Mouse (Mus musculus) embryonic facial prominence, embryonic 10.5 days (tissue): Measurements from ENCODE around the gene Smg8. TPM values are rescaled to one million over a fixed set of nuclear protein-coding genes. Genes with fewer than 3 reads are reported as not detected.
A peak's percentile ranks its signal among the peaks of the same experiment; 100 is the strongest.
"Not testable (repeated sequence)": the region's sequence is repeated elsewhere in the genome, so short reads cannot be mapped to it uniquely, and the experiment has no call there.

Source experiments
- DNase-seq: peaks from one replicate; pipeline ENCODE4 v3.0.0-alpha.2; 2017; ENCODE audit warnings: low spot score
- H3K27ac ChIP-seq: fragments of 300-500 bp; sonication (generic); replicated peaks from 2 replicates; pipeline ENCODE4 v1.5.1; 2016; ENCODE audit warnings: mild to moderate bottlenecking
- H3K27me3 ChIP-seq: fragments of 300-500 bp; sonication (generic); replicated peaks from 2 replicates; pipeline ENCODE4 v1.6.1; 2016; ENCODE audit warnings: low read depth, mild to moderate bottlenecking; ENCODE audit not compliant: poor library complexity, severe bottlenecking
- H3K36me3 ChIP-seq: fragments of 300-500 bp; sonication (generic); replicated peaks from 2 replicates; pipeline ENCODE4 v1.6.1; 2016; ENCODE audit warnings: mild to moderate bottlenecking, moderate library complexity
- H3K4me1 ChIP-seq: fragments of 300-500 bp; sonication (generic); 2 replicates; pipeline ENCODE4 v1.6.1; 2016
- H3K4me3 ChIP-seq: fragments of 300-500 bp; sonication (generic); 2 replicates; pipeline ENCODE4 v1.5.1; 2016; ENCODE audit warnings: mild to moderate bottlenecking, moderate library complexity
- H3K9me3 ChIP-seq: fragments of 300-500 bp; sonication (generic); 2 replicates; pipeline ENCODE4 v1.6.1; 2016; ENCODE audit warnings: mild to moderate bottlenecking
- WGBS: fragments of 180-500 bp; shearing (Covaris S2); methylation state at CpG from one replicate; pipeline ENCODE4 v1.1.7; 2016; 5-methylcytosine and 5-hydroxymethylcytosine counted together
- polyA plus RNA-seq: library from polyadenylated mRNA; unstranded; fragments of >200 nt; fragmentation: Nextera tagmentation; extraction: Ambion mirVana; gene quantifications from 2 replicates; pipeline ENCODE4 v1.2.1, GENCODE M21; 2016

Smg8 gene
- polyA plus RNA-seq, 1 experiment from 2014 or later, result 28.3 TPM

- no peak for DNase-seq
- 93% methylated on average over 13 of the region's 13 CpGs for WGBS
- Histone ChIP-seq H3K9me3 (no peaks in the 10 kb centered on the region), H3K27ac (no peak overlapping the region), H3K4me3 (peak overlapping the region; percentile 92), H3K27me3 (no peaks in the 10 kb centered on the region), H3K4me1 (peaks cover 34% of the 10 kb centered on the region), H3K36me3 (peaks cover 65% of the 10 kb centered on the region)
These were observed 1.1 kb downstream of the Smg8 start for GRCm38 (mm10) chr11:87085461-87085860.

- peaks cover 34% of the 10 kb centered on the region for H3K4me1 ChIP-seq
- H3K9me3 ChIP-seq, result no peaks in the 10 kb centered on the region
- no peak overlapping the region for H3K4me3 ChIP-seq
- WGBS, result 89% methylated on average over 1 of the region's 1 CpGs
- no peaks in the 10 kb centered on the region for H3K27me3 ChIP-seq
- no peak overlapping the region for H3K27ac ChIP-seq
- peaks cover 69% of the 10 kb centered on the region for H3K36me3 ChIP-seq
- no peak for DNase-seq
These were observed 2.9 kb downstream of the Smg8 start for GRCm38 (mm10) chr11:87083712-87084111.

GRCm38 (mm10) chr11:87073866-87074440 is 12.6 kb downstream of the Smg8 start, which contains the start of gene Gdpd1:
TSS of gene Gdpd1 (minus strand) at chr11:87074062.
- Histone ChIP-seq H3K36me3 (peaks cover 30% of the 10 kb centered on the region), H3K9me3 (no peaks in the 10 kb centered on the region), H3K4me1 (peaks cover 21% of the 10 kb centered on the region), H3K4me3 (peak within 1 kb of the TSS; percentile 79), H3K27ac (peak within 1 kb of the TSS; percentile 91), H3K27me3 (no peaks in the 10 kb centered on the region)
- 1% methylated on average over 43 of the region's 43 CpGs for WGBS
- peak; percentile 95 for DNase-seq

GRCm38 (mm10) chr11:87073343-87073865 is 13.2 kb downstream of the Smg8 start:
- WGBS, result under 1% methylated on average over 24 of the region's 24 CpGs

GRCm38 (mm10) chr11:87062087-87062486 is 24.5 kb downstream of the Smg8 start:
- H3K27ac ChIP-seq, result no peak overlapping the region
- H3K36me3 ChIP-seq, result peaks cover 40% of the 10 kb centered on the region
- H3K4me1 ChIP-seq, result no peaks in the 10 kb centered on the region
- 75% methylated on average over 3 of the region's 3 CpGs for WGBS
- H3K4me3 ChIP-seq, result no peak overlapping the region
- H3K9me3 ChIP-seq, result no peaks in the 10 kb centered on the region
- DNase-seq, result no peak
- no peaks in the 10 kb centered on the region for H3K27me3 ChIP-seq

More at GRCm38 (mm10) chr11:87073343-87073865, 13.2 kb downstream of the Smg8 start:
- Histone ChIP-seq H3K27ac (peak overlapping the region; percentile 91), H3K36me3 (peaks cover 24% of the 10 kb centered on the region), H3K27me3 (no peaks in the 10 kb centered on the region), H3K9me3 (no peaks in the 10 kb centered on the region), H3K4me1 (peaks cover 21% of the 10 kb centered on the region), H3K4me3 (peak overlapping the region; percentile 79)
- DNase-seq, result peak; percentile 79

GRCm38 (mm10) chr11:87060410-87060809 is 26.2 kb downstream of the Smg8 start:
- H3K36me3 ChIP-seq, result peaks cover 56% of the 10 kb centered on the region
- WGBS, result 97% methylated on average over 2 of the region's 2 CpGs
- H3K4me3 ChIP-seq, result no peak overlapping the region
- no peak for DNase-seq
- H3K27ac ChIP-seq, result no peak overlapping the region
- H3K27me3 ChIP-seq, result no peaks in the 10 kb centered on the region
- no peaks in the 10 kb centered on the region for H3K4me1 ChIP-seq
- H3K9me3 ChIP-seq, result no peaks in the 10 kb centered on the region

- Histone ChIP-seq H3K27me3 (no peaks in the 10 kb centered on the region), H3K4me1 (no peaks in the 10 kb centered on the region), H3K4me3 (no peak overlapping the region), H3K36me3 (peaks cover 54% of the 10 kb centered on the region), H3K9me3 (no peaks in the 10 kb centered on the region), H3K27ac (no peak overlapping the region)
- no peak for DNase-seq
- WGBS, result 90% methylated on average over 6 of the region's 6 CpGs
These were observed 30.3 kb downstream of the Smg8 start for GRCm38 (mm10) chr11:87056286-87056685.

- not testable (repeated sequence) for H3K4me3 ChIP-seq, H3K9me3 ChIP-seq, H3K4me1 ChIP-seq, H3K27me3 ChIP-seq, H3K27ac ChIP-seq, DNase-seq
- 94% methylated on average over 7 of the region's 7 CpGs for WGBS
- H3K36me3 ChIP-seq, result peaks cover 55% of the 10 kb centered on the region
These were observed 37.7 kb downstream of the Smg8 start for GRCm38 (mm10) chr11:87048900-87049299.

GRCm38 (mm10) chr11:87046968-87047367 is 39.6 kb downstream of the Smg8 start:
- Histone ChIP-seq H3K27me3 (no peaks in the 10 kb centered on the region), H3K4me3 (no peak overlapping the region), H3K36me3 (peaks cover 64% of the 10 kb centered on the region), H3K9me3 (no peaks in the 10 kb centered on the region), H3K4me1 (no peaks in the 10 kb centered on the region), H3K27ac (no peak overlapping the region)
- no peak for DNase-seq
- WGBS, result 86% methylated on average over 5 of the region's 5 CpGs

- H3K27ac ChIP-seq, result no peak overlapping the region
- no peaks in the 10 kb centered on the region for H3K27me3 ChIP-seq
- 83% methylated on average over 3 of the region's 3 CpGs for WGBS
- H3K4me3 ChIP-seq, result no peak overlapping the region
- no peaks in the 10 kb centered on the region for H3K4me1 ChIP-seq
- H3K36me3 ChIP-seq, result peaks cover 79% of the 10 kb centered on the region
- no peaks in the 10 kb centered on the region for H3K9me3 ChIP-seq
- no peak for DNase-seq
These were observed 43.5 kb downstream of the Smg8 start for GRCm38 (mm10) chr11:87043052-87043451.

- H3K27ac ChIP-seq, result no peak overlapping the region
- H3K27me3 ChIP-seq, result no peaks in the 10 kb centered on the region
- no peaks in the 10 kb centered on the region for H3K4me1 ChIP-seq
- no peak overlapping the region for H3K4me3 ChIP-seq
- no peak for DNase-seq
- WGBS, result 93% methylated on average over 9 of the region's 9 CpGs
- H3K9me3 ChIP-seq, result no peaks in the 10 kb centered on the region
- H3K36me3 ChIP-seq, result peaks cover 89% of the 10 kb centered on the region
These were observed 47.1 kb downstream of the Smg8 start for GRCm38 (mm10) chr11:87039307-87039963.

- no peak overlapping the region for H3K4me3 ChIP-seq
- H3K9me3 ChIP-seq, result no peaks in the 10 kb centered on the region
- H3K27me3 ChIP-seq, result no peaks in the 10 kb centered on the region
- no peaks in the 10 kb centered on the region for H3K4me1 ChIP-seq
- no peak overlapping the region for H3K27ac ChIP-seq
- no peak for DNase-seq
- 65% methylated on average over 4 of the region's 4 CpGs for WGBS
- H3K36me3 ChIP-seq, result peaks cover 70% of the 10 kb centered on the region
These were observed 50.4 kb downstream of the Smg8 start for GRCm38 (mm10) chr11:87036180-87036579.

- H3K9me3 ChIP-seq, result no peaks in the 10 kb centered on the region
- 90% methylated on average over 3 of the region's 3 CpGs for WGBS
- DNase-seq, result no peak
- peaks cover 4% of the 10 kb centered on the region; the same call in 1 of the 2 replicates for H3K4me1 ChIP-seq
- H3K27ac ChIP-seq, result no peak overlapping the region
- no peak overlapping the region for H3K4me3 ChIP-seq
- no peaks in the 10 kb centered on the region for H3K27me3 ChIP-seq
- peaks cover 5% of the 10 kb centered on the region; the same call in 1 of the 2 replicates for H3K36me3 ChIP-seq
These were observed 58.4 kb downstream of the Smg8 start for GRCm38 (mm10) chr11:87028212-87028611.
